Mouse (Mus musculus): ENCODE results near the gene Shank3. TPM values are rescaled to one million over a fixed set of nuclear protein-coding genes. Genes with fewer than 3 reads are reported as not detected.

The Shank3 gene
- polyA plus RNA-seq, 2 experiments = 0.39 to 2.1 TPM

- H3K27ac ChIP-seq = no peak overlapping the region
- no peak overlapping the region for H3K4me3 ChIP-seq (ENCODE audit: insufficient read depth in 1 of 2, low read depth in 2 of 2, low read length in 2 of 2)
- no peak for ATAC-seq (ENCODE audit: insufficient read depth)
- H3K9me3 ChIP-seq (ENCODE audit: control insufficient read depth, low read length) = no peaks in the 10 kb centered on the region
- WGBS (ENCODE audit: insufficient replicate concordance) = 80% methylated on average over 10 of the region's 10 CpGs
- no peaks in the 10 kb centered on the region for H3K36me3 ChIP-seq (replicated peaks; ENCODE audit: control insufficient read depth, insufficient read depth, low read depth)
- no peak for DNase-seq (ENCODE audit: low read depth in 3 of 3, low spot score in 3 of 3)
- no peak for TF ChIP-seq CTCF (IDR thresholded peaks at IDR 0.05; ENCODE audit: low read depth)
- no peak for TF ChIP-seq EP300 (IDR thresholded peaks at IDR 0.05; ENCODE audit: low read depth)
- peaks cover 4% of the 10 kb centered on the region; the same call in 1 of the 2 replicates for H3K27me3 ChIP-seq (ENCODE audit: control insufficient read depth, insufficient read depth, low read length)
- H3K4me2 ChIP-seq (ENCODE audit: low read depth) = no peak overlapping the region
- H3K4me1 ChIP-seq (replicated peaks; ENCODE audit: control insufficient read depth in 2 of 2, insufficient read depth in 2 of 2, low read length in 1 of 2) = no peaks in the 10 kb centered on the region
- H3K9ac ChIP-seq (replicated peaks) = no peak overlapping the region
Measured at GRCm38 (mm10) chr15:89528923-89529322, 29.5 kb downstream of the Shank3 start.

- ATAC-seq (ENCODE audit: insufficient read depth) (no peak), DNase-seq (ENCODE audit: low read depth in 3 of 3, low spot score in 3 of 3) (peak in 1 of 3 experiments; percentile 12)
- Histone ChIP-seq H3K27me3 (ENCODE audit: control insufficient read depth, insufficient read depth, low read length) (no peaks in the 10 kb centered on the region), H3K4me3 (ENCODE audit: insufficient read depth in 1 of 2, low read depth in 2 of 2, low read length in 2 of 2) (no peak overlapping the region), H3K36me3 (replicated peaks; ENCODE audit: control insufficient read depth, insufficient read depth, low read depth) (no peaks in the 10 kb centered on the region), H3K9ac (replicated peaks) (no peak overlapping the region), H3K27ac (no peak overlapping the region), H3K4me2 (ENCODE audit: low read depth) (no peak overlapping the region), H3K9me3 (ENCODE audit: control insufficient read depth, low read length) (no peaks in the 10 kb centered on the region), H3K4me1 (replicated peaks; ENCODE audit: control insufficient read depth in 2 of 2, insufficient read depth in 2 of 2, low read length in 1 of 2) (no peaks in the 10 kb centered on the region)
- 15% methylated on average over 4 of the region's 4 CpGs for WGBS (ENCODE audit: insufficient replicate concordance)
- TF ChIP-seq CTCF (IDR thresholded peaks at IDR 0.05; ENCODE audit: low read depth) = peak; percentile 89
- TF ChIP-seq EP300 (IDR thresholded peaks at IDR 0.05; ENCODE audit: low read depth) = no peak
Measured at GRCm38 (mm10) chr15:89530336-89530735, 30.9 kb downstream of the Shank3 start.

- H3K4me1 ChIP-seq (replicated peaks; ENCODE audit: control insufficient read depth in 2 of 2, insufficient read depth in 2 of 2, low read length in 1 of 2) = no peaks in the 10 kb centered on the region
- H3K27me3 ChIP-seq (ENCODE audit: control insufficient read depth, insufficient read depth, low read length) = no peaks in the 10 kb centered on the region
- WGBS (ENCODE audit: insufficient replicate concordance) = 78% methylated on average over 5 of the region's 5 CpGs
- ATAC-seq (ENCODE audit: insufficient read depth) (no peak), DNase-seq (ENCODE audit: low read depth in 3 of 3, low spot score in 3 of 3) (no peak)
- no peak overlapping the region for H3K4me3 ChIP-seq (ENCODE audit: insufficient read depth in 1 of 2, low read depth in 2 of 2, low read length in 2 of 2)
- no peak for TF ChIP-seq EP300 (IDR thresholded peaks at IDR 0.05; ENCODE audit: low read depth)
- TF ChIP-seq CTCF (IDR thresholded peaks at IDR 0.05; ENCODE audit: low read depth) = no peak
- H3K36me3 ChIP-seq (replicated peaks; ENCODE audit: control insufficient read depth, insufficient read depth, low read depth) = no peaks in the 10 kb centered on the region
- H3K27ac ChIP-seq = no peak overlapping the region
- no peak overlapping the region for H3K9ac ChIP-seq (replicated peaks)
- H3K9me3 ChIP-seq (ENCODE audit: control insufficient read depth, low read length) = no peaks in the 10 kb centered on the region
- H3K4me2 ChIP-seq (ENCODE audit: low read depth) = no peak overlapping the region
Measured at GRCm38 (mm10) chr15:89531399-89531798, 32.0 kb downstream of the Shank3 start.

- DNase-seq (ENCODE audit: low read depth in 3 of 3, low spot score in 3 of 3) = no peak
- TF ChIP-seq CTCF (IDR thresholded peaks at IDR 0.05; ENCODE audit: low read depth) = no peak
- no peak for TF ChIP-seq EP300 (IDR thresholded peaks at IDR 0.05; ENCODE audit: low read depth)
- H3K9me3 ChIP-seq (ENCODE audit: control insufficient read depth, low read length) = no peaks in the 10 kb centered on the region
- no peak overlapping the region for H3K9ac ChIP-seq (replicated peaks)
- H3K36me3 ChIP-seq (replicated peaks; ENCODE audit: control insufficient read depth, insufficient read depth, low read depth) = no peaks in the 10 kb centered on the region
- 65% methylated on average over 28 of the region's 29 CpGs for WGBS (ENCODE audit: insufficient replicate concordance)
- no peak overlapping the region for H3K27ac ChIP-seq
- no peaks in the 10 kb centered on the region for H3K4me1 ChIP-seq (replicated peaks; ENCODE audit: control insufficient read depth in 2 of 2, insufficient read depth in 2 of 2, low read length in 1 of 2)
- H3K4me2 ChIP-seq (ENCODE audit: low read depth) = no peak overlapping the region
- no peak for ATAC-seq (ENCODE audit: insufficient read depth)
- no peaks in the 10 kb centered on the region for H3K27me3 ChIP-seq (ENCODE audit: control insufficient read depth, insufficient read depth, low read length)
- no peak overlapping the region for H3K4me3 ChIP-seq (ENCODE audit: insufficient read depth in 1 of 2, low read depth in 2 of 2, low read length in 2 of 2)
Measured at GRCm38 (mm10) chr15:89532026-89532923, 32.9 kb downstream of the Shank3 start.

GRCm38 (mm10) chr15:89532924-89533842 is 33.8 kb downstream of the Shank3 start:
- H3K9me3 ChIP-seq (ENCODE audit: control insufficient read depth, low read length) = no peaks in the 10 kb centered on the region
- H3K4me1 ChIP-seq (replicated peaks; ENCODE audit: control insufficient read depth in 2 of 2, insufficient read depth in 2 of 2, low read length in 1 of 2) = no peaks in the 10 kb centered on the region
- DNase-seq (ENCODE audit: low read depth in 3 of 3, low spot score in 3 of 3) (no peak), ATAC-seq (ENCODE audit: insufficient read depth) (no peak)
- TF ChIP-seq CTCF (IDR thresholded peaks at IDR 0.05; ENCODE audit: low read depth) (no peak), EP300 (IDR thresholded peaks at IDR 0.05; ENCODE audit: low read depth) (no peak)
- no peaks in the 10 kb centered on the region for H3K27me3 ChIP-seq (ENCODE audit: control insufficient read depth, insufficient read depth, low read length)
- H3K27ac ChIP-seq = no peak overlapping the region
- no peak overlapping the region for H3K9ac ChIP-seq (replicated peaks)
- H3K36me3 ChIP-seq (replicated peaks; ENCODE audit: control insufficient read depth, insufficient read depth, low read depth) = no peaks in the 10 kb centered on the region
- H3K4me2 ChIP-seq (ENCODE audit: low read depth) = no peak overlapping the region
- H3K4me3 ChIP-seq (ENCODE audit: insufficient read depth in 1 of 2, low read depth in 2 of 2, low read length in 2 of 2) = no peak overlapping the region
- 78% methylated on average over 23 of the region's 23 CpGs for WGBS (ENCODE audit: insufficient replicate concordance)
